Mouse (Mus musculus) neural tube, embryonic 11.5 days (tissue): ENCODE results near the gene Arf1. TPM values are rescaled to one million over a fixed set of nuclear protein-coding genes. Genes with fewer than 3 reads are reported as not detected.

Experiments used
- ATAC-seq: fragments of 200-750 bp; cut with Nextera tagmentation; 2 replicates; pipeline ENCODE4 v1.8.0; 2017; ENCODE audit warnings: moderate number of reproducible peaks, mild to moderate bottlenecking, moderate TSS enrichment, moderate library complexity; ENCODE audit not compliant: insufficient read depth, low FRiP score, low TSS enrichment
- DNase-seq: peaks from one replicate; pipeline ENCODE4 v3.0.0-alpha.2; 2015; ENCODE audit warnings: low spot score
- H3K27ac ChIP-seq: fragments of 300-500 bp; sonication (generic); 2 replicates; pipeline ENCODE4 v1.5.1; 2014; ENCODE audit warnings: low read depth, mild to moderate bottlenecking, low read length
- H3K27me3 ChIP-seq: fragments of 300-500 bp; sonication (generic); 2 replicates; pipeline ENCODE4 v1.6.1; 2014; ENCODE audit warnings: mild to moderate bottlenecking, low read length, mixed read lengths; ENCODE audit not compliant: control insufficient read depth, insufficient read depth
- H3K36me3 ChIP-seq: fragments of 300-500 bp; sonication (generic); 2 replicates; pipeline ENCODE4 v1.6.1; 2014; ENCODE audit warnings: mild to moderate bottlenecking, low read length, moderate library complexity, mixed read lengths; ENCODE audit not compliant: control insufficient read depth, insufficient read depth
- H3K4me1 ChIP-seq: fragments of 300-500 bp; sonication (generic); 2 replicates; pipeline ENCODE4 v1.6.1; 2014; ENCODE audit warnings: low read length, mixed read lengths; ENCODE audit not compliant: control insufficient read depth, insufficient read depth
- H3K4me2 ChIP-seq: fragments of 300-500 bp; sonication (generic); 2 replicates; pipeline ENCODE4 v1.6.1; 2014; ENCODE audit warnings: low read depth, mild to moderate bottlenecking, moderate library complexity
- H3K4me3 ChIP-seq: fragments of 300-500 bp; sonication (generic); 2 replicates; pipeline ENCODE4 v1.5.1; 2014; ENCODE audit warnings: low read depth, low read length
- H3K9ac ChIP-seq: fragments of 300-500 bp; sonication (generic); 2 replicates; pipeline ENCODE4 v1.6.1; 2014; ENCODE audit warnings: mild to moderate bottlenecking, low read length
- H3K9me3 ChIP-seq: fragments of 300-500 bp; sonication (generic); 2 replicates; pipeline ENCODE4 v1.6.1; 2016; ENCODE audit warnings: low read length; ENCODE audit not compliant: control insufficient read depth
- WGBS: fragments of 180-500 bp; shearing (Covaris S2); extraction: QIAGEN DNeasy Blood & Tissue Kit; methylation state at CpG from one replicate; pipeline ENCODE4 v1.1.7; 2014; 5-methylcytosine and 5-hydroxymethylcytosine counted together
- polyA plus RNA-seq: library from polyadenylated mRNA; unstranded; fragments of >200 nt; fragmentation: Nextera tagmentation; extraction: Ambion mirVana; gene quantifications from 2 replicates; pipeline ENCODE4 v1.2.1, GENCODE M21; 2014

The Arf1 gene
- polyA plus RNA-seq, 1 experiment from 2014 or later: 670 TPM

GRCm38 (mm10) chr11:59232797-59233196, 4.7 kb upstream of the Arf1 start:
- Histone ChIP-seq H3K4me2 (no peak overlapping the region), H3K36me3 (no peaks in the 10 kb centered on the region), H3K4me1 (0 out of 2 replicates have a peak, but pooled peaks cover 3% of the 10 kb centered on the region), H3K9me3 (no peaks in the 10 kb centered on the region), H3K27ac (no peak overlapping the region), H3K9ac (no peak overlapping the region), H3K4me3 (no peak overlapping the region), H3K27me3 (peaks cover 3% of the 10 kb centered on the region; the same call in 1 of the 2 replicates)
- no peak for ATAC-seq
- 61% methylated on average over 2 of the region's 2 CpGs for WGBS
- no peak for DNase-seq

GRCm38 (mm10) chr11:59230144-59230760, 2.2 kb upstream of the Arf1 start:
- WGBS: 18% methylated on average over 7 of the region's 7 CpGs
- Histone ChIP-seq H3K4me2 (no peak overlapping the region), H3K27ac (no peak overlapping the region)

GRCm38 (mm10) chr11:59227604-59228121, 407 bp downstream of the Arf1 start:
- under 1% methylated on average over 48 of the region's 51 CpGs for WGBS
- H3K9me3 ChIP-seq: no peaks in the 10 kb centered on the region
- peak overlapping the region; percentile 95 for H3K27ac ChIP-seq
- H3K4me3 ChIP-seq: peak overlapping the region; percentile 94
- DNase-seq (no peak), ATAC-seq (peak; percentile 78)
- H3K27me3 ChIP-seq: no peaks in the 10 kb centered on the region
- H3K4me2 ChIP-seq: peak overlapping the region; percentile 62
- H3K36me3 ChIP-seq: no peaks in the 10 kb centered on the region; the same call in 1 of the 2 replicates
- peak overlapping the region; percentile 98 for H3K9ac ChIP-seq
- H3K4me1 ChIP-seq: peaks cover 19% of the 10 kb centered on the region

More at GRCm38 (mm10) chr11:59230144-59230760, 2.2 kb upstream of the Arf1 start:
- Histone ChIP-seq H3K4me3 (no peak overlapping the region), H3K9me3 (no peaks in the 10 kb centered on the region), H3K27me3 (no peaks in the 10 kb centered on the region), H3K9ac (no peak overlapping the region), H3K4me1 (peaks cover 16% of the 10 kb centered on the region), H3K36me3 (no peaks in the 10 kb centered on the region)
- DNase-seq (peak; percentile 66), ATAC-seq (no peak)

GRCm38 (mm10) chr11:59226787-59227603, 1.1 kb downstream of the Arf1 start:
- Histone ChIP-seq H3K27ac (peak overlapping the region; percentile 95; the same call in 1 of the 2 replicates), H3K4me3 (peak overlapping the region; percentile 94), H3K4me1 (peaks cover 19% of the 10 kb centered on the region), H3K9me3 (no peaks in the 10 kb centered on the region), H3K4me2 (peak overlapping the region; percentile 62), H3K9ac (peak overlapping the region; percentile 98), H3K36me3 (no peaks in the 10 kb centered on the region; the same call in 1 of the 2 replicates), H3K27me3 (no peaks in the 10 kb centered on the region)
- DNase-seq (no peak), ATAC-seq (no peak)
- WGBS: 7% methylated on average over 21 of the region's 21 CpGs

GRCm38 (mm10) chr11:59226251-59226650, 1.8 kb downstream of the Arf1 start:
- peak overlapping the region; percentile 26; the same call in 1 of the 2 replicates for H3K9ac ChIP-seq
- H3K27me3 ChIP-seq: no peaks in the 10 kb centered on the region
- peaks cover 19% of the 10 kb centered on the region for H3K4me1 ChIP-seq

GRCm38 (mm10) chr11:59225167-59225566, 2.9 kb downstream of the Arf1 start:
- Histone ChIP-seq H3K9ac (no peak overlapping the region), H3K36me3 (peaks cover 2% of the 10 kb centered on the region; the same call in 1 of the 2 replicates), H3K27me3 (no peaks in the 10 kb centered on the region), H3K9me3 (no peaks in the 10 kb centered on the region), H3K4me1 (peaks cover 19% of the 10 kb centered on the region), H3K27ac (no peak overlapping the region), H3K4me2 (no peak overlapping the region), H3K4me3 (no peak overlapping the region)
- DNase-seq: no peak
- no peak for ATAC-seq
- WGBS: 87% methylated on average over 2 of the region's 2 CpGs

More at GRCm38 (mm10) chr11:59226251-59226650, 1.8 kb downstream of the Arf1 start:
- WGBS: 66% methylated on average over 3 of the region's 3 CpGs
- ATAC-seq: no peak
- no peaks in the 10 kb centered on the region for H3K9me3 ChIP-seq
- no peak for DNase-seq
- H3K27ac ChIP-seq: no peak overlapping the region
- H3K4me3 ChIP-seq: peak overlapping the region; percentile 94
- peaks cover 2% of the 10 kb centered on the region; the same call in 1 of the 2 replicates for H3K36me3 ChIP-seq
- H3K4me2 ChIP-seq: peak overlapping the region; percentile 62

GRCm38 (mm10) chr11:59224470-59224869, 3.6 kb downstream of the Arf1 start:
- H3K9ac ChIP-seq: no peak overlapping the region
- no peak for DNase-seq
- no peak for ATAC-seq
- no peak overlapping the region for H3K27ac ChIP-seq
- WGBS: 85% methylated on average over 2 of the region's 2 CpGs
- H3K36me3 ChIP-seq: peaks cover 2% of the 10 kb centered on the region; the same call in 1 of the 2 replicates
- H3K4me3 ChIP-seq: no peak overlapping the region
- peaks cover 19% of the 10 kb centered on the region for H3K4me1 ChIP-seq
- no peak overlapping the region for H3K4me2 ChIP-seq
- no peaks in the 10 kb centered on the region for H3K27me3 ChIP-seq
- H3K9me3 ChIP-seq: no peaks in the 10 kb centered on the region

- no peak overlapping the region for H3K27ac ChIP-seq
- no peaks in the 10 kb centered on the region for H3K9me3 ChIP-seq
- WGBS: 92% methylated on average over 3 of the region's 3 CpGs
- no peak for DNase-seq
- no peak for ATAC-seq
- no peak overlapping the region for H3K4me3 ChIP-seq
- peaks cover 19% of the 10 kb centered on the region for H3K4me1 ChIP-seq
- no peaks in the 10 kb centered on the region for H3K27me3 ChIP-seq
- H3K4me2 ChIP-seq: no peak overlapping the region
- no peak overlapping the region for H3K9ac ChIP-seq
- H3K36me3 ChIP-seq: peaks cover 2% of the 10 kb centered on the region; the same call in 1 of the 2 replicates
Measured at GRCm38 (mm10) chr11:59224025-59224424, 4.0 kb downstream of the Arf1 start.
